Mouse (Mus musculus): ENCODE measurements around the gene Dand5.

DNA sequence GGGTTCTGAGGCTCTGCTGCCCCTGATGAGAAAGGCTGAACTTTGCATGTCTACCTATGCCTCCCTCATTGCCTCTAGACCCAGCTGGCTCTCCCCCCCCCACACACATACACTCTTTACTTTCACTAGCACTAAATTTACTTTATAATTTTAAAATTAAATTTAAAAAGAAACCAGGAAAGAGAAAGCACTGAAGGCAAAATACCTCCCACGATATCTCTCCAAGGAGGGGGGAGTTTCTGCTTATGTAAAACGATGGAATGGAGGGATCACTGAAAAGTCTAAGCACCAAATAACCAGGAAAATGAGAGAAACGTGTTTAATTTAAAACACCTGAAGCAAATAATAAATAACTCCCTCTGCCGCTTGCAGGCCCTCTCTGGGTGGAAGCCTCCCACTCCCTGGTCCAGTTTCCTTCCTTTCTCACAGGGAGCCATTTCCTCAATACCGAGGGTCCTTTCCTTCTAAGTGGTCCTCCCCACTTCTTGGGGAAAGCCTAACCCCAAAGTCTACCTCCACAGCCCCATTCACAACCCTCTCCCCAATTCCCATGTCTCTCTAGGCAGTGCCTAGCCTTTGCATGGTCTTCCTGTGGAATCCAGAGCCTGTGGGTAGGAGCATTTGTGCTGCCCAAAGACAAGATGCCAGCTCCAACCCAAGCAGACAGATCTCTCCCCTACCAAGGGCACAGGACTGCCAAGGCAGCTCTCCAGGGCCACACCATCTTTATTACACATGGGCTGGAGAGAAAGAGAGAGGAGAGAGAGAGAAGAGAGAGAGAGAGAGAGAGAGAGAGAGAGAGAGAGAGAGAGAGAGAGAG lies 40.7 kb downstream of the Dand5 start:
- TF ChIP-seq TAL1 (conservative IDR thresholded peaks at IDR 0.05; ENCODE audit: low read depth, low read length) (no peak), CTCF (IDR thresholded peaks at IDR 0.05; ENCODE audit: low read depth, low read length) (no peak), POLR2AphosphoS5 (IDR thresholded peaks at IDR 0.05; ENCODE audit: insufficient replicate concordance, low read depth, low read length) (no peak), GATA1 (IDR thresholded peaks at IDR 0.05; ENCODE audit: borderline replicate concordance, low read length) (no peak), GATA2 (IDR thresholded peaks at IDR 0.05; ENCODE audit: borderline replicate concordance, low read depth, low read length) (no peak)

Data from G1E (cell line).